Mouse (Mus musculus) embryonic facial prominence, embryonic 12.5 days (tissue): ENCODE measurements at regions not wholly inside any gene's neighbourhood (a gene's known extent, or its start where the extent isn't known, plus 50 kb on each side); places are given as distances from the start of the nearest gene placed in this dataset.

Experiments used
- ATAC-seq: fragments of 200-750 bp; cut with Nextera tagmentation; 2 replicates; pipeline ENCODE4 v1.8.0; 2017; ENCODE audit not compliant: insufficient number of reproducible peaks, insufficient read depth, low FRiP score, low TSS enrichment
- H3K27ac ChIP-seq: fragments of 300-500 bp; sonication (generic); 2 replicates; pipeline ENCODE4 v1.5.1; 2016; ENCODE audit warnings: mild to moderate bottlenecking
- H3K27me3 ChIP-seq: fragments of 300-500 bp; sonication (generic); 2 replicates; pipeline ENCODE4 v1.6.1; 2016; ENCODE audit warnings: mild to moderate bottlenecking, moderate library complexity
- H3K36me3 ChIP-seq: fragments of 300-500 bp; sonication (generic); 2 replicates; pipeline ENCODE4 v1.6.1; 2016; ENCODE audit warnings: mild to moderate bottlenecking
- H3K4me1 ChIP-seq: fragments of 300-500 bp; sonication (generic); 2 replicates; pipeline ENCODE4 v1.6.1; 2016
- H3K4me2 ChIP-seq: fragments of 300-500 bp; sonication (generic); replicated peaks from 2 replicates; pipeline ENCODE4 v1.6.1; 2016; ENCODE audit warnings: mild to moderate bottlenecking, moderate library complexity
- H3K4me3 ChIP-seq: fragments of 300-500 bp; sonication (generic); 2 replicates; pipeline ENCODE4 v1.5.1; 2016; ENCODE audit warnings: mild to moderate bottlenecking
- H3K9ac ChIP-seq: fragments of 300-500 bp; sonication (generic); 2 replicates; pipeline ENCODE4 v1.6.1; 2016; ENCODE audit warnings: mild to moderate bottlenecking, moderate library complexity
- H3K9me3 ChIP-seq: fragments of 300-500 bp; sonication (generic); 2 replicates; pipeline ENCODE4 v1.6.1; 2016; ENCODE audit warnings: mild to moderate bottlenecking, moderate library complexity
- WGBS: fragments of 180-500 bp; shearing (Covaris S2); methylation state at CpG from one replicate; pipeline ENCODE4 v1.1.7; 2016; 5-methylcytosine and 5-hydroxymethylcytosine counted together

DNA sequence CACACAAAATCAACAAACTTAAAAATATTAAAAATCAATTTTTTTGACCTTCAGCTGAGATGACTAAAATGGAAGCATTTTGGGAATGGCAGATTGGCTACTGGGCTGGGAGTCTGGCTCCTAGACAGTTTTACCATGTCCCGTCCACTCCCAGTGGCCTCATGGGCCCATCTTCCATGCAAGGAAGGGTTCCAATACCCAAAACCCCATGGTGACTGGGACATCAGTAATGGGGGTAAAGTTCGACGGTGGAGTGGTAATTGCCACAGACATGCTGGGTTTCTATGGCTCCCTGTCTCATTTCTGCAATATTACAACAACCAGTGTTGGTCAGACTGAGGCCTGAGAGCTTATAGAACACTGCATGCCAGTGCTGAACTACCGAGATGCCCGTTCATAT, 82.2 kb downstream of the Il20rb start:
- WGBS: 90% methylated on average over 5 of the region's 5 CpGs
- Histone ChIP-seq H3K36me3 (no peaks in the 10 kb centered on the region), H3K27ac (no peak overlapping the region), H3K27me3 (no peaks in the 10 kb centered on the region), H3K4me3 (no peak overlapping the region), H3K9me3 (no peaks in the 10 kb centered on the region), H3K4me2 (no peak overlapping the region), H3K4me1 (no peaks in the 10 kb centered on the region), H3K9ac (no peak overlapping the region)
- ATAC-seq: no peak

DNA sequence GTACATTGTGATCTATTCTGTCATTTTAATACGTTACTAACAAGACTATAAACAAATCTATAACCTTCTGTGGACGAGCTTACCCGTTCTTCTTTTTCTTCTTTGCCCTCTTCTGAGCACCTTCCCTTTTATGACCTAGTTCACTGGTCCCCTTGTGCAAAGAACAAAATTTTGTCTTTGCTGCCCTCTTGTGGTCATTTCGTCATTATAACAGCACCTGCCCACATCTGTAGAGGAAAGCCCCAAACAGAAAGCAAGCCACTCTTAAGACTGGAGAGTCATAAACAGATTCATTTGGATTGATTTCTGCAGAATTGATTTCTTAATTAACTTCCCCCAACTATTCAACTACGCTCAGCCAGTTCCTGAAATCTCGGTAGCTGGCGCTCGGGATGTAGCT, 86.2 kb downstream of the Il20rb start:
- H3K27me3 ChIP-seq: 0 out of 2 replicates have a peak, but pooled peaks cover 3% of the 10 kb centered on the region
- no peak for ATAC-seq
- no peak overlapping the region for H3K27ac ChIP-seq
- H3K36me3 ChIP-seq: no peaks in the 10 kb centered on the region
- H3K4me2 ChIP-seq: no peak overlapping the region
- 21% methylated on average over 8 of the region's 8 CpGs for WGBS
- H3K9ac ChIP-seq: no peak overlapping the region
- no peaks in the 10 kb centered on the region for H3K4me1 ChIP-seq
- no peaks in the 10 kb centered on the region for H3K9me3 ChIP-seq
- H3K4me3 ChIP-seq: no peak overlapping the region

DNA sequence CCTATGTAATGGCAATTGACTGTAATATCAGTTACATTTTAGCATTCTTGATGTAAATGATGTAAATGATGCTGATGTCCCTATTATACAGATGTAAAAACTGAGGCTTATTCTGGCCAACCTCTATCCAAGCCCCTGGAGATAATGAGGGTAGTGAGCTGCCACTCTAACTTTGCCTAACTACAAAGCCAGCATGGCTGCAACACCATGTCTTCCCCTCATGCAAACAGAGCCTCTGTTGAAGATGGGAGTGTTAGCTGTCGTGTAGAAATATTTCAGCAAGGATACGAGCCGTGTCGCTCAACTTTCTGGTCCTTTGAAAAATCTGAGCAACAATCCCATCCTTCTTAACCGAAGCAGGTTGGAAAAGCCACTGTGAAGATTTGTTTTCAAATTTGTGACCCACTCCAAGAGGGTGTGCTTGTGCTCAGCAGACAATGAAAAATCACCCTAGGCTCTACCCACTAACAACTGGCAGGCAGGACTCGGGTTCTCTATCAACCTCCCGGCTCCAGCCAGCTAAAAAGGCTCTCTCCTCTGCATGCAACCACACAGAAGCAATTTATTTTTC, 90.2 kb downstream of the Il20rb start:
- Histone ChIP-seq H3K27me3 (0 out of 2 replicates have a peak, but pooled peaks cover 3% of the 10 kb centered on the region), H3K4me2 (no peak overlapping the region), H3K4me3 (no peak overlapping the region), H3K27ac (no peak overlapping the region), H3K36me3 (no peaks in the 10 kb centered on the region), H3K9ac (no peak overlapping the region), H3K9me3 (no peaks in the 10 kb centered on the region), H3K4me1 (no peaks in the 10 kb centered on the region)
- 93% methylated on average over 7 of the region's 7 CpGs for WGBS
- ATAC-seq: no peak

DNA sequence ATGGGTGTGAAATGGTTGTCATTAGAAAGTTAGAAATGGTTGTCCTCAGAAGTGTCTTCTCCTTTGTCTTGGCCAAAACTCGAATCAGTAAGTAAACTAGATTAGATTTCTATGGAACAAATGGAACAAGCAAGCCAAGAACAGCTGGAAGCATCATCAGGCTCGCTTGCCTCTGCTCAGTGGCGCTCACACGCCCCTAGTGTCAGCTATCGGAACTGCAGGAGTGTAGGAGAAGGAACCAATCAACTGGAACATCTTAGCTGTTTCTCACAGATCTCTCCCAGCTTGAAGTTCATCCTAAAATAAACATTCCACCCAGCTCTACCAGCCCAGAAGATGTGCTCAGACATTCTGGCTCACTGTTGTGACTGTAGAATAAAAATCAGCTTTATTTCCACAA, 90.9 kb downstream of the Il20rb start:
- no peak overlapping the region for H3K4me3 ChIP-seq
- no peaks in the 10 kb centered on the region for H3K4me1 ChIP-seq
- H3K9ac ChIP-seq: no peak overlapping the region
- 0 out of 2 replicates have a peak, but pooled peaks cover 3% of the 10 kb centered on the region for H3K27me3 ChIP-seq
- no peak overlapping the region for H3K27ac ChIP-seq
- 5% methylated on average over 5 of the region's 5 CpGs for WGBS
- no peak for ATAC-seq
- no peaks in the 10 kb centered on the region for H3K36me3 ChIP-seq
- H3K9me3 ChIP-seq: no peaks in the 10 kb centered on the region
- no peak overlapping the region for H3K4me2 ChIP-seq

DNA sequence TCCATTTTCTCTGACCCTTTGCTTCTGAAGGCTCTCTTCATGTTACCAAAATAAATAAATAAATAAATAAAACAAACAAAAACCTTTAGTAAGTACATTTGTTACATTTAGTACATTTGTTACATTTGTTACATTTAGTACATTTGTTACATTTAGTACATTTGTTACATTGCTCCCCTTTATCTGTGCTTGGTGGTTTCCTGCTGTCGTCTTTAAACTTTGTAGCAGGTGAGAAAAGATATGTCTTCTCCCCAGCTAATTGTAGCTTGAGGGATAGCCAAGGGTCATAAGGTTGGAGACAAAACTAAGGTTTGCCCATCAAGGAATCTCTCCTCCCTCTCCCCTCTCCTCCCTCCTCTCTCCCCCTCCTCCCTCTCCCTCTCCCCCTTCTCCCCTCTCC, 92.0 kb downstream of the Il20rb start:
- no peak overlapping the region for H3K4me3 ChIP-seq
- no peaks in the 10 kb centered on the region for H3K9me3 ChIP-seq
- no peaks in the 10 kb centered on the region for H3K4me1 ChIP-seq
- H3K4me2 ChIP-seq: no peak overlapping the region
- no peaks in the 10 kb centered on the region for H3K36me3 ChIP-seq
- 0 out of 2 replicates have a peak, but pooled peaks cover 3% of the 10 kb centered on the region for H3K27me3 ChIP-seq
- WGBS: 65% methylated on average over 1 of the region's 1 CpGs
- ATAC-seq: no peak
- H3K27ac ChIP-seq: no peak overlapping the region
- no peak overlapping the region for H3K9ac ChIP-seq

DNA sequence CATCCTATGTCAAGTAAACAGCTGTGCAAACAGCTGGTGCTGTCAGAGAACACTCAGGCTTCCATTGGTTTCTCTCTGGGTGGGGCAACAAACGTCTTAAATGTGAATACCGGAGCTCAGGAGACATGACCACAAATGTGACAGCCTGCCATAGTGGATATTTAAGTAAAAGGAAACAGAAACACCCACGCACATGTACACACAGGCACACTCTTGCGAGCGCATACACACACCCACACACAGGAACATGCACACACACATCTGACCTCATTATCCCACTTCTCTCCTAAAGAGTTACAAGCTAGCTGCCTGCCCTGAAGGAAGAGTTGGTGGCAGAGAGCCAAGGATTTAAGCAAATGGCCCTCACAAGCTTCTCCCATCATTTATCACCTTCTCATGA, 92.4 kb downstream of the Il20rb start:
- no peaks in the 10 kb centered on the region for H3K36me3 ChIP-seq
- H3K4me3 ChIP-seq: no peak overlapping the region
- no peak overlapping the region for H3K9ac ChIP-seq
- no peak for ATAC-seq
- WGBS: 68% methylated on average over 5 of the region's 5 CpGs
- H3K27me3 ChIP-seq: 0 out of 2 replicates have a peak, but pooled peaks cover 3% of the 10 kb centered on the region
- no peaks in the 10 kb centered on the region for H3K4me1 ChIP-seq
- H3K27ac ChIP-seq: no peak overlapping the region
- H3K4me2 ChIP-seq: no peak overlapping the region
- no peaks in the 10 kb centered on the region for H3K9me3 ChIP-seq

DNA sequence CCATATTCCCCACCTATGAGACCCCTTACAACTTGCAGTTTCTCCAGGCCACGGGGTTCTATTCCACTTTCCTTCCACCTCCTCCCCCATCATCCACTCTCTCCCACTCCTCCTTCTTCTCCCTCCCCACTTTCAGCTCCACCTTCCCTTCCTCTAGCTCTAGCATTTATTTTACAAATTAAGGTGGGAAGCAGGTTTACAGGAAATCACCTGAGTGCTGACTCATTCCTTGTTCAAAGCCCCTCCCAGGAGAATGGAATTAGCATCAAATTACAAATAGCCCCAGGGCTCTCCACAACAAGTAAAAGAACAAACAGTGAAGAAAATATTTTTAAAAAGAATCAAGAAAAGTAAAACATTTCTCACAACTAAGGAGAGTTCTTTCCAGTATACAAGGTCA, 94.3 kb downstream of the Il20rb start:
- Histone ChIP-seq H3K4me2 (no peak overlapping the region), H3K9me3 (no peaks in the 10 kb centered on the region), H3K27me3 (no peaks in the 10 kb centered on the region), H3K27ac (no peak overlapping the region), H3K36me3 (no peaks in the 10 kb centered on the region), H3K9ac (no peak overlapping the region), H3K4me3 (no peak overlapping the region), H3K4me1 (no peaks in the 10 kb centered on the region)
- 20% methylated on average over 1 of the region's 1 CpGs for WGBS
- ATAC-seq: no peak

DNA sequence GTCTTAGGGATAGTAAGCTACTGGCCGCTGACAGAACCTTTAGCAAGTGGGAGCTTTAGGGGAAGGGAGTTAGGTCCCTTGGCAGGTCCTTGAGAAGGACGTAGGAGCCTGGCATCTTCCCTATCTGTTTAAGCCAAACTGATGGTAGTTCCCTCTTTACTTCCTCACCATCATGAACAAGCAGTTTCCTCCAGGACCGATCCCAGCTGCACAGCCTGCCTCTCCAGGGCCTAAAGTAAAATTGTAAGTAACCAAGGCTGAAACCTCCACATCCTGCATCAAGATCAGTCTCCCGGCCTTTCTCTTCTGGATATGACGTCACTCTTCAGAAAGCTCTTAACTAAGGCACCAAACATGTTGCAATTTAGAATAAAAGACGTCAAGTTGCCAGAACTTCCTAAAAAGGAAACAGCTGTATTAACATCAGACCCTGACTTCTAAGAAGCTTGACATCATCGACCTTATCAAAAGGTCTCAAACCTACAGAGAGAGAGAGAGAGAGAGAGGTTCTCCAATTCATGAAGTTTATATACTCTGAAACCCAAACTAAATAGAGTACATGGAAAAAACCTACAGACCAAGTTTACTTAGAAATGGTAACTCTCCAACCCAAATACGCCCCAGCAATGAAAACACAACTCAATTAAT, 94.9 kb downstream of the Il20rb start:
- ATAC-seq: no peak
- no peaks in the 10 kb centered on the region for H3K4me1 ChIP-seq
- WGBS: 57% methylated on average over 8 of the region's 8 CpGs

DNA sequence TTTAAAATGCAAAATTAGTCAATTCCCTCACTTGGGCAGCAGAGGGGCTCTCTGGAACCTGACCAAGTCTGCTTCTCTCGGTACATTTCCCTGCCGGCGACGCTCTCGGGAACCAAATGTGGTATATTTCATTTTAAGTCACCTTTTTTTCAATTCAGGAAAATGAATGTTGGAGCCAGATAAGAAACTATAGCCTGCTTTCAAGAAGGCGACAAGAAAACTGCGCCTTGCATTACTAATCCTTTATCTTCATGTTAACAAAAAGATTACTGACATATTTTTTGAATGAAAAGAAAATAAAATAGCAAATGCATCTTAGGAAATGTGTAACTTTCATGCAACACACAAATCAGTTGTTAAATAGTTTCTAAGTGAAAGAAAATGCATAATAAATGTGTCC, 98.2 kb downstream of the Il20rb start:
- Histone ChIP-seq H3K9ac (no peak overlapping the region), H3K4me1 (no peaks in the 10 kb centered on the region), H3K4me2 (no peak overlapping the region), H3K9me3 (no peaks in the 10 kb centered on the region), H3K27ac (no peak overlapping the region), H3K4me3 (no peak overlapping the region), H3K36me3 (no peaks in the 10 kb centered on the region), H3K27me3 (no peaks in the 10 kb centered on the region)
- WGBS: 90% methylated on average over 7 of the region's 7 CpGs
- no peak for ATAC-seq

More for the DNA sequence above, 94.9 kb downstream of the Il20rb start:
- no peaks in the 10 kb centered on the region for H3K27me3 ChIP-seq
- H3K4me2 ChIP-seq: no peak overlapping the region
- H3K9ac ChIP-seq: no peak overlapping the region
- H3K27ac ChIP-seq: no peak overlapping the region
- no peaks in the 10 kb centered on the region for H3K36me3 ChIP-seq
- H3K4me3 ChIP-seq: no peak overlapping the region
- no peaks in the 10 kb centered on the region for H3K9me3 ChIP-seq

DNA sequence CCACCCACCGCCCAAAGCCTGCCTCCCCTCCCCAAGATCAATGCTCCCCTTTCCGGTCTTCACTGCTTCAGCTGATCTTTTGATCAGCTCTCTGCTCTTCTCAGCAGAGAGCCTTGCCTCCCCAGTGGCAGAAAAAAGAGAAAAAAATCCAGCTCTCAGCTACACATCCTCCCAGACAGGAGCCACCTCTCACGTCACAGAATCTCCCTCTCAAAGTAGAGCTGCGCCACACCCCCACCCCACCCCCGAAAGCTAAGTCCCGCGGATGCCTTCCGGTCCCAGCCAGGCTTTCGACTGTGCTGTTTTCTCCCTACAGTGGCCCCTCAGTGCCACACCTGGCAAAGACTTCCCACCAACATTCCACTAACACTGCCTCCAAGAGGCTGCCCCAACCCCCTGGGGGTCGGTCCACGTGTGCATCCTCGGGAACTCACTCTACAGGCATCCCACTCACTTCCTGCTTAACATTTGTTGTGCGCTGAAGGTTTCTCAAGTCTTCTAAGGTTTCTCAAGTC, 99.4 kb downstream of the Il20rb start:
- no peaks in the 10 kb centered on the region for H3K36me3 ChIP-seq
- no peaks in the 10 kb centered on the region for H3K27me3 ChIP-seq
- no peak overlapping the region for H3K27ac ChIP-seq
- no peak overlapping the region for H3K4me3 ChIP-seq
- H3K4me2 ChIP-seq: no peak overlapping the region; the same call in 1 of the 2 replicates
- no peaks in the 10 kb centered on the region for H3K4me1 ChIP-seq
- ATAC-seq: no peak
- no peaks in the 10 kb centered on the region for H3K9me3 ChIP-seq
- no peak overlapping the region for H3K9ac ChIP-seq
- 31% methylated on average over 13 of the region's 13 CpGs for WGBS

DNA sequence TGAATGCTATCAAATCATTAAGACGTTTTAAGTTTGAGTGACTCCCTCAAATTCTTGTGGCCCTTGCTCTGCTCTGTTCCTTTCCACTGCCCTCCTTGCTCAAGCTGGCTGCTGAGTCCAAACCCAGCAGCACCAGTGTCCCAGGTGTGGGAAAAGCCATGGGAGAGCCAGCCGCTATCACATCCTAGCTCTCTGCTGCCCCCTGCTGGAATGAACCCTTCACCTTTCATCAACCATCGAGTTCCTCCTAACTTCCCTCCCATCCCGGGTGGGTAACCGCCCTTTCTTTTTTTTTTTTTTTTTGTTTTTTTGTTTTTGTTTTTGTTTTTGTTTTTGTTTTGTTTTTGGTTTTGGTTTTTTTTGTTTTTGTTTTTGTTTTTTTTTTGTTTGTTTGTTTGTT, 104.1 kb downstream of the Il20rb start:
- Histone ChIP-seq H3K9me3 (no peaks in the 10 kb centered on the region), H3K27ac (no peak overlapping the region), H3K9ac (no peak overlapping the region), H3K4me1 (no peaks in the 10 kb centered on the region), H3K4me2 (no peak overlapping the region), H3K27me3 (no peaks in the 10 kb centered on the region), H3K4me3 (no peak overlapping the region), H3K36me3 (no peaks in the 10 kb centered on the region)
- WGBS: 53% methylated on average over 5 of the region's 5 CpGs
- ATAC-seq: no peak

DNA sequence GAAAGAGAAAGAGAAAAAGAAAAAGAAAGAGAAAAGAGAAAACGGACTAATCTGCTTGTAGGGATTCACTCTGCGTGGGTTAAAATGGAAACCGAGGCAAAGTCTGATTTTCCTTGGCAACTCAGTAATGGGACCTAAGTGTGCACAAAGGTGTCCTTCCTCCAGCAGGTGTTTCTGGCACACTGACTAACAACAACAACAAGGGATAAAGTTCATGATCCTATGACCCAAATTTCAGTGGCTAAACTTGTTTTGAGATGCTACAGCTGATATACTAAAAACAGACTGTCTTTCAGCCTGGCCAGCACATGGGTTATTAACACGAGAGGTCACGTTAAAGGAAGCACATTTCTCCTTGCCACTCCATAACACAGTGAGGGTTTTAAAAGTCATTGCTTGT, 116.7 kb downstream of the Il20rb start:
- no peaks in the 10 kb centered on the region for H3K36me3 ChIP-seq
- H3K27ac ChIP-seq: no peak overlapping the region
- H3K9me3 ChIP-seq: no peaks in the 10 kb centered on the region
- no peak overlapping the region for H3K4me3 ChIP-seq
- H3K4me2 ChIP-seq: no peak overlapping the region
- no peaks in the 10 kb centered on the region for H3K27me3 ChIP-seq
- ATAC-seq: no peak
- WGBS: 81% methylated on average over 5 of the region's 5 CpGs
- no peak overlapping the region for H3K9ac ChIP-seq
- H3K4me1 ChIP-seq: no peaks in the 10 kb centered on the region
